Mouse (Mus musculus) mesoderm, embryonic 11.5 days (tissue): ENCODE measurements around the gene Dpt.
"Not testable (repeated sequence)": the region's sequence is repeated elsewhere in the genome, so short reads cannot be mapped to it uniquely, and the experiment has no call there.

Experiments used
- DNase-seq: peaks from one replicate; pipeline ENCODE4 v3.0.0-alpha.2; 2012; ENCODE audit warnings: low read depth, low spot score

The Dpt gene

GRCm38 (mm10) chr1:164796471-164796870, at the start of gene Dpt:
Gene Dpt (plus strand): TSS chr1:164796644.
- peak; percentile 39 for DNase-seq

GRCm38 (mm10) chr1:164753736-164754135, 42.7 kb upstream of the Dpt start:
- DNase-seq: no peak

DNA sequence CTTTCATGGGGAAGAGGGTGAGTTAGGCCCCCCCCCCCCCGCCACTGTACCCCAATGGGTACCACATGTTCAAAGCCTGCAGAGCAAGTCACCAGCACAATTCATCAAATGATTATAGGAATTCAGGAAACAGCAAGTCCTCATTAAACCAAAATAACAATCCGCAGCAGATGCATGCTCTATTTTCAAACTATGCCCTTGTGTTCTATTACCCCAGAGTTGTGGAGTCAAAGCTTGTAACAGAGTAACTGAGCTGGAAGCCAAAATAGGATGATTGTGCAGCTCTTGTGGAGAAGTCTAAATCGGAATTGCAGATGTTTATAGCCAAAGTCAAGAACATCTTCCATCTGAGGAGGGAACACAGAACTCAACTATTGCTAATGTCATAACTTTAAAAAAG, 40.8 kb upstream of the Dpt start:
- DNase-seq: no peak

- no peak for DNase-seq
Measured at GRCm38 (mm10) chr1:164756951-164757350, 39.5 kb upstream of the Dpt start.

- no peak for DNase-seq
Measured at GRCm38 (mm10) chr1:164758401-164758800, 38.0 kb upstream of the Dpt start.

DNA sequence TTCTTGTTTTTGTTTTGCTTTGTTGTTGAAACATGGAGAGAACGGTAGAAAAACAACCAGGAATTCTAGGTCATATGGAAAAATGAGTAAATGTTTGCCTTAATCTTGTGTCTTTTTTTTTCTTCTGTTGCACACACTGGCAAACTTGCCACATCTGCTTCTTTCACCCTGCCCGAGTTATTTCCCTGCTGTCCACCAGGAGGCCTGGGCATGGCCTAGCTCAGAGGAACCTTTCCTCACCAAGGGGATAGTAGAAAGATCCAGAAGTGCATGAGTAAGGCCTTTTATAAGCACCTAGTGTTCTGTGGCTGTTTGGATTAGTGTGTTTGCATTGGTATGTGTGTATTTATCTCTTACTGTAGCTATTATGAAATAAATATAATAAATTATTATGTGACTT, 34.2 kb upstream of the Dpt start:
- peak; percentile 10 for DNase-seq

GRCm38 (mm10) chr1:164766646-164767045, 29.8 kb upstream of the Dpt start:
- DNase-seq: no peak

- DNase-seq: no peak
Measured at GRCm38 (mm10) chr1:164770611-164771010, 25.8 kb upstream of the Dpt start.

GRCm38 (mm10) chr1:164780851-164781510, 15.5 kb upstream of the Dpt start:
- no peak for DNase-seq

DNA sequence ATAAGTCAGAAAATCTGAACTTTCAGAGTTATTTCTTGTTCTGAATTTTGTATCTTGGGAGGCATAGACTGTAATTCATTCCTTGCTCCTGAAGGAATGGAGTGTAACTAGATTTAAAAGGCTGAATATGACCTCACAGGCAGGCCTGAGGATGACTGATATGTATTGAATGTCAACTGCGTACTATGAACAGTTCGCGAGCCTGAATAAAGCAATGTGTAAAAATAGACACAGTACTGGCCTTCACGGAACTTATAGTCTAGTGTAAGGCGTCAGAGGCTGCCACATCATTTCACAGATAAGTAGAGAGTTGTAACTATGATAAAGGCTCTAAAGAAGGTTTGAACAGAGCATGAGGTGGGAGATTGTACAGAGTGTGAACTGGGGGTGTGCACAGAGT, 10.3 kb upstream of the Dpt start:
- DNase-seq: no peak

- DNase-seq: no peak
Measured at GRCm38 (mm10) chr1:164787771-164788170, 8.7 kb upstream of the Dpt start.

DNA sequence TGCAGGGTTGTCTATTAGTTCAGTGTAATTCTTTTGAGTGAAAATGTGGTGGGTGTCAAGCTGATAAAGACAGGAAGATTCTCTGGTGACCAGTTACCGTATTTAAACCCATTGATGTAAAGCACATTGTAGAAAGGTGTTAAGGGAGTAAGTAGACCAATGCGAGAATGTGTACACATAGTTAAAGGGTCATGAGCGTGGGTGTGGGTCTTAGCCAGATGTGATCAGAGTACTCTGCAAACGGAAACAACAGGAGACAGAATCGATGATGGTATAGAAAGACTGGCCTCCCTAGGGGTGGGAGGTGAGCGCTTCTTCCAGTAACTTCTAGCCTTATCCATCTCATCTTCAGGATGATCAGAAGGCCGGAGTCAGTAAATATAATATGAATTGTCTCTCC, 8.2 kb upstream of the Dpt start:
- no peak for DNase-seq

DNA sequence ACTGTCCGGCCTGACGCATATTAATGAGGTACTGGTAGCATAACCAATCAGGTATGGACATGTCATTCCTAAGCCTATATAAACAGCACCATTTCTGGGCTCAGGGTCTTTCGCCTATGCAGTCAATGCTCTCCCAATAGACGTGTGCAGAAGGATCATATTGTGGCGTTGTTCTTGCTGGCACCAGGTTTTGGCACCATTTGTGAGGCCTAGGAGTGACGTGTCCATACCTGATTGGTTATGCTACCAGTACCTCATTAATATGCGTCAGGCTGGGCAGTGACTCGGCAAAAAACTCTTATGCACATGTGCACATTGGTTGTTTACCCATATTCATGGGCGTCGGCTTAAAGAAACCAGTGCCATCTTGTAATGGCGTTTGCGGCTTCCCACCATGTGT, 6.1 kb upstream of the Dpt start:
- not testable (repeated sequence) for DNase-seq

- no peak for DNase-seq
Measured at GRCm38 (mm10) chr1:164793049-164793448, 3.4 kb upstream of the Dpt start.

- DNase-seq: no peak
Measured at GRCm38 (mm10) chr1:164797746-164798285, 1.4 kb downstream of the Dpt start.

DNA sequence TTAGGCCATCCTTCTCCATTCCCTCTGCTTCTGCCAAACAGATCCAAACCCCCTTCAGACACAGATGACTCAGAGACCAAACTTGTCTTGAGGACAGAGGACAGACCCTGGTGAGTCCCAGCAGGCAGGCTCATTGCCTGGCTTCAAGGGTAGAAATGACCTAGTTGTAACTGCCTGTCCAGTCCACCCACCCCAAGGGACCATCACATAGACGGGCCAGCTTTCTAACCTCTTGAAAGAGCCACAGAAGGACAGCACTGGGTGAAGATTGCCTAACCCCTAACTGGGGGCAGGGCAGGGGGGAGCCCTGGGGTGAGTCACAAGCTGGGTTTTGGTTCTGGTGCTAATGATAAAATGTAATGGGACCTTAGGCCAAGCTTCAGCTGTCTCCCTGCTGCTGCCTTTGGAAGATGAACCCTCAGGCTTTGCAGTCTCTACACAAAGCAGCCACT, 2.1 kb downstream of the Dpt start:
- DNase-seq: no peak

DNA sequence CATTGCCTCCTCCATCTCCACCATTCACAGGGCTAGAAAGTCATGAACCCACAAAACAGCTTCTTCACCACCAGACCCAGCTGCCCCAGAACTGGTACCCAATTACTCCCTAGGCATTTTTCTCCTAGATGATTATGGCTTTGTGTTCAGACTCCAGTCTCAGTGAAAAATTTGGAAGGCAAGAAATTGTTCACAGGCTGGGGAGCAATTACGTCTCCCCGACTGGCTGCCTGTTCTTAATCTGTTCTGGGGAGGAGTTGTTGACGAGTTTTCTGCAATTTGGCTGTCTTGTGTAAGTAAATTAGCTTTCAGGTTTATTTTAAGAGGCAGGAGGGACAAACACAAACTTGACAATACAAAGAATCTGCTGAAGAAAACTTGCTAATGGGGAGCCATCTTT, 2.7 kb downstream of the Dpt start:
- no peak for DNase-seq

DNA sequence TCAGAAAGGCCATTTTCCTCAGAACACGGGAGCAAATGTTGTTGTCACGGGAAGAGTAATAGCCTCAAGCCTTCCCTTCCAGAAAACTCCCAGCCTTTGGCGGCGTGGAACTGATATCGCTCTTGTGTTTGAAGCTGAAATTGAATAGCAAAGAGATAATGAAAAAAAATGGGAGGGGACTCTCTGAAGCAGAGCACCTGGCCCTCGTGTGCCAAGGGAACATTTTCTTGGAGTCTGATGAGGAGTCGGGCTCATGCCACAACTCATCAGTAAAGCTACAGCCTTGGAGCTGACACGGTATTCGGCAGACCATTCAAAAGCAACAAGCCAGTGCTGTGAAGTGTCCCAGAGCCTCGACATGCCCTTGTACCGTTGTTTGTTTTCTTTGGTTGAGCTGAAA, 7.8 kb downstream of the Dpt start:
- DNase-seq: no peak

- DNase-seq: no peak
Measured at GRCm38 (mm10) chr1:164804751-164805435, 8.4 kb downstream of the Dpt start.

DNA sequence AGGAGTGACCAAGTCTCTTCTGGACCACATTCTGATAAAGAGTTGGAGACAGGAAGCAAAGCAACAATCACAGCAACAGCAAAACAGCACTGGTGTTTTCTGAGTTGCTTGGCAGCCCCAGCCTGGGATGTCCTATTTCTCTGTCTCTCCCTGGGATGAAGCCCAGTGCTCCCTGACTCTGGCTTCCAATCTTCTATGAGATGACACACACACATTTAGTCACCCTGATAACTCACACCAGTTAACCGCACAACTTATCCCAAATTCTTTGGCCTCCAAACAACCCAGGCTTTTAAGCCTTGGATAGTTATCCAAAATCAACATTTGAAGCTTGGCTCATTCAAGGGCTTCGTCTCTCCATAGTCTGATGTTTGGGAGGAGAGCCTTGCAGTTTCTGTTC, 12.9 kb downstream of the Dpt start:
- DNase-seq: no peak

GRCm38 (mm10) chr1:164811296-164811695, 14.9 kb downstream of the Dpt start:
- DNase-seq: no peak

DNA sequence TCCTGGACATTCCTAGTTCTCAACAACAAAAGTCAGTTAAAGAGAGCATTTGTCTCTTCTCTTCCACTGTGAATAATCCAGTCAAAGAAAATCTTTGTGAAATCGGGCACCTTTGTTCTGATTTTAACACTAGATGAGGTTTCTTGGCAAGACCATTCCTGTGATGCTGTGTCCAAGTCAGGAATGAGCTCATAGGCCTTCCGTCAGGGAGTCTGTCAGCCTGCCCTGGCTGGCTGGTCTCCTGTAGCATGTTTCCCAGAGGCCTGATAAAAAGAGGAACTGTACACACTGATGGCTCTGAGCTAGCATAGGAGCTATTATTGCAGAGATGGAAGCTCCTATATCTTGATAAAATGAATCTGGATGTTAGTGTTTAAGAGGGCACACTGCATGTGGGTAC, 17.8 kb downstream of the Dpt start:
- DNase-seq: no peak

DNA sequence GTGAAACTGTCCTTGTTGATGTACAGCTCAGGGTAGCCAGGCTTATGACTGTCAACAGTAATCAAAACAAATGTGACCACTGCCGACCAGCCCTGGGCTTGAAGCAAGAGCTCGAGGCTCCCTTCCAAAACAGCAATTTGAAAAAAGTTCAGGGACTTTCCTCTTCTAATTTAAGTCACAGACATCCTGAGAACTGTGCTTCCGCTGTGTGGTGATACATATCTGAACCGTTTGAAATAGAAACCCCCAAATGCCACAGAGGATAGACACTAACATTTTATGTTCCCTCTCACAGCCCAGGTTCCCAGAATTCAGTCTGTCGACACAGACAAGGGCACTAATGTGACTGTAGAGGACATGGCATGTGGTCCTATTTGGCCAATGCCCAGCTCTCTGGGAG, 18.9 kb downstream of the Dpt start:
- DNase-seq: no peak
